Mouse (Mus musculus): ENCODE data around the gene Foxp1.

- TF ChIP-seq POLR2A (IDR thresholded peaks at IDR 0.05; ENCODE audit: borderline replicate concordance, extremely low read depth, insufficient read depth, insufficient read length, poor library complexity, severe bottlenecking) (no peak), CTCF (IDR thresholded peaks at IDR 0.05; ENCODE audit: borderline replicate concordance, extremely low read depth, insufficient read depth, insufficient read length) (no peak)
These were observed 479.3 kb downstream of the Foxp1 start for GRCm38 (mm10) chr6:99043226-99043625.

All from brain, embryonic 14.5 days (tissue).